Mouse (Mus musculus): ENCODE results near the gene 6430550D23Rik. TPM values are rescaled to one million over a fixed set of nuclear protein-coding genes. Genes with fewer than 3 reads are reported as not detected.
"Not testable (repeated sequence)": the region's sequence is repeated elsewhere in the genome, so short reads cannot be mapped to it uniquely, and the experiment has no call there.

6430550D23Rik gene
- polyA plus RNA-seq, 1 experiment from 2014 or later, result 1.7 TPM

- Histone ChIP-seq H3K36me3 (ENCODE audit: control insufficient read depth, insufficient read depth, low read length) (peaks cover 4% of the 10 kb centered on the region; the same call in 1 of the 2 replicates), H3K4me1 (ENCODE audit: control insufficient read depth in 2 of 2, insufficient read depth in 2 of 2, low read length in 2 of 2) (peaks cover 6 to 10% of the 10 kb centered on the region in 2 experiments), H3K4me3 (ENCODE audit: control insufficient read depth in 1 of 2, insufficient read depth in 1 of 2, low read depth in 1 of 2, low read length in 2 of 2) (peak overlapping the region; percentile 75 to 93; a peak in 3 of 4 replicates), H3K9ac (ENCODE audit: low read length) (peak overlapping the region; percentile 80), H3K27ac (replicated peaks in 1 of 2; ENCODE audit: control insufficient read depth in 1 of 2, insufficient read depth in 1 of 2, low read depth in 2 of 2, low read length in 2 of 2) (peak overlapping the region; percentile 8 to 85; a peak in 3 of 4 replicates), H3K4me2 (ENCODE audit: low read length) (peak overlapping the region; percentile 69), H3K9me3 (ENCODE audit: control insufficient read depth, low read length) (no peaks in the 10 kb centered on the region), H3K27me3 (ENCODE audit: control insufficient read depth, insufficient read depth, low read length) (no peaks in the 10 kb centered on the region)
- WGBS, result 71% methylated on average over 7 of the region's 7 CpGs
- no peak for ATAC-seq (ENCODE audit: insufficient number of reproducible peaks, insufficient read depth, low FRiP score, low read depth)
Measured at GRCm38 (mm10) chr2:155928711-155929345, 78.9 kb downstream of the 6430550D23Rik start.

DNA sequence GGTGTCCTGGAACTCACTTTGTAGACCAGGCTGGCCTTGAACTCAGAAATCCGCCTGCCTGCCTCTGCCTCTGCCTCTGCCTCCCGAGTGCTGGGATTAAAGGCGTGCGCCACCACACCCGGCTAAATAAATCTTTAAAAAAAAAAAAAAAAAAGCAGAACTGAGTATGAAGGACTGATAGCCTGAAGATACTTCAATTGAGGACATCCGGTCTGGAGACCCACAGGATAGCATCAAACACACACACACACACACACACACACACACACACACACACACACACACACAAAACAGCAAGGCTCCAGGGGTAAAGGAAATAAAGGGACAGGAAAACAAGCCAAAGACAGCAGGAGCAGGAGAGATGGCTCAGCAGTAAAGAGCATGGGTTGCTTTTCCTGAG lies 82.6 kb downstream of the 6430550D23Rik start:
- H3K9me3 ChIP-seq (ENCODE audit: control insufficient read depth, low read length); ATAC-seq (ENCODE audit: insufficient number of reproducible peaks, insufficient read depth, low FRiP score, low read depth); H3K4me2 ChIP-seq (ENCODE audit: low read length); H3K4me1 ChIP-seq (ENCODE audit: control insufficient read depth in 2 of 2, insufficient read depth in 2 of 2, low read length in 2 of 2); H3K27ac ChIP-seq (replicated peaks in 1 of 2; ENCODE audit: control insufficient read depth in 1 of 2, insufficient read depth in 1 of 2, low read depth in 2 of 2, low read length in 2 of 2); H3K27me3 ChIP-seq (ENCODE audit: control insufficient read depth, insufficient read depth, low read length); H3K4me3 ChIP-seq (ENCODE audit: control insufficient read depth in 1 of 2, insufficient read depth in 1 of 2, low read depth in 1 of 2, low read length in 2 of 2); H3K9ac ChIP-seq (ENCODE audit: low read length): not testable (repeated sequence)
- 95% methylated on average over 6 of the region's 6 CpGs for WGBS
- H3K36me3 ChIP-seq (ENCODE audit: control insufficient read depth, insufficient read depth, low read length), result peaks cover 20% of the 10 kb centered on the region

Other genes with a start within 250 kb of the 6430550D23Rik start
- gene Mmp24, start 232.6 kb downstream of the 6430550D23Rik start, polyA plus RNA-seq (2014; fragmentation: Nextera tagmentation; extraction: Ambion mirVana), result not detected in 2 replicates
- 9.3 and 10.3 TPM in 2 replicates for gene BC029722, start 188.6 kb downstream of the 6430550D23Rik start, polyA plus RNA-seq (2014; fragmentation: Nextera tagmentation; extraction: Ambion mirVana)
- gene Eif6, start 181.1 kb downstream of the 6430550D23Rik start, polyA plus RNA-seq (2014; fragmentation: Nextera tagmentation; extraction: Ambion mirVana), result 115 and 130 TPM in 2 replicates
- 0.07 and 0.16 TPM in 2 replicates for gene Fam83c, start 173.1 kb downstream of the 6430550D23Rik start, polyA plus RNA-seq (2014; fragmentation: Nextera tagmentation; extraction: Ambion mirVana)
- gene Uqcc1, start 77.7 kb downstream of the 6430550D23Rik start, polyA plus RNA-seq (2014; fragmentation: Nextera tagmentation; extraction: Ambion mirVana), result 110 and 116 TPM in 2 replicates
- not detected in 2 replicates for gene Gm15557, start 67.2 kb downstream of the 6430550D23Rik start, polyA plus RNA-seq (2014; fragmentation: Nextera tagmentation; extraction: Ambion mirVana)
- gene Gdf5, start 62.6 kb downstream of the 6430550D23Rik start, polyA plus RNA-seq (2014; fragmentation: Nextera tagmentation; extraction: Ambion mirVana), result 0.27 and 0.44 TPM in 2 replicates
- 6.9 and 7.2 TPM in 2 replicates for gene Cep250, start 51.5 kb downstream of the 6430550D23Rik start, polyA plus RNA-seq (2014; fragmentation: Nextera tagmentation; extraction: Ambion mirVana)
- gene Ergic3, start 68 bp upstream of the 6430550D23Rik start, polyA plus RNA-seq (2014; fragmentation: Nextera tagmentation; extraction: Ambion mirVana), result 169 and 188 TPM in 2 replicates
- not detected in 2 replicates for gene Fer1l4, start 45.0 kb upstream of the 6430550D23Rik start, polyA plus RNA-seq (2014; fragmentation: Nextera tagmentation; extraction: Ambion mirVana)
- gene Spag4, start 57.2 kb upstream of the 6430550D23Rik start, polyA plus RNA-seq (2014; fragmentation: Nextera tagmentation; extraction: Ambion mirVana), result 1.8 and 2.3 TPM in 2 replicates
- gene Cpne1, start 104.0 kb upstream of the 6430550D23Rik start, polyA plus RNA-seq (2014; fragmentation: Nextera tagmentation; extraction: Ambion mirVana), result 21.8 and 22.1 TPM in 2 replicates
- gene Rbm12, start 104.0 kb upstream of the 6430550D23Rik start, polyA plus RNA-seq (2014; fragmentation: Nextera tagmentation; extraction: Ambion mirVana), result 20.6 and 21.2 TPM in 2 replicates
- gene Gm28036, start 119.1 kb upstream of the 6430550D23Rik start, polyA plus RNA-seq (2014; fragmentation: Nextera tagmentation; extraction: Ambion mirVana), result 7.6 and 9.4 TPM in 2 replicates
- gene Romo1, start 136.1 kb upstream of the 6430550D23Rik start, polyA plus RNA-seq (2014; fragmentation: Nextera tagmentation; extraction: Ambion mirVana), result 463 and 501 TPM in 2 replicates
- gene Nfs1, start 136.2 kb upstream of the 6430550D23Rik start, polyA plus RNA-seq (2014; fragmentation: Nextera tagmentation; extraction: Ambion mirVana), result 63.8 and 64.8 TPM in 2 replicates
- gene Rbm39, start 172.3 kb upstream of the 6430550D23Rik start, polyA plus RNA-seq (2014; fragmentation: Nextera tagmentation; extraction: Ambion mirVana), result 407 and 423 TPM in 2 replicates
- 44.6 and 51.3 TPM in 2 replicates for gene Phf20, start 188.5 kb upstream of the 6430550D23Rik start, polyA plus RNA-seq (2014; fragmentation: Nextera tagmentation; extraction: Ambion mirVana)

Data from heart, embryonic 14.5 days (tissue).